Mouse (Mus musculus) bone marrow, adult 2 months (tissue): ENCODE measurements around the gene 1700025C18Rik.

Source experiments
- CTCF ChIP-seq: fragments of 200-500 bp; IDR thresholded peaks from 2 replicates; pipeline ENCODE4 v1.5.1; 2011; ENCODE audit warnings: low read length, control low read depth; ENCODE audit not compliant: control insufficient read depth, insufficient read depth
- POLR2A ChIP-seq: fragments of 200-500 bp; IDR thresholded peaks from 2 replicates; pipeline ENCODE4 v1.6.1; 2011; ENCODE audit warnings: low read depth, mild to moderate bottlenecking, control low read depth, low read length, borderline replicate concordance; ENCODE audit not compliant: control insufficient read depth

- TF ChIP-seq POLR2A (no peak), CTCF (no peak)
Measured at GRCm38 (mm10) chr2:165049044-165049443, 41.5 kb downstream of the 1700025C18Rik start.
